Mouse (Mus musculus) neural tube, embryonic 15.5 days (tissue): ENCODE results near the gene Scgb1b2. TPM values are rescaled to one million over a fixed set of nuclear protein-coding genes. Genes with fewer than 3 reads are reported as not detected.

Experiments
- ATAC-seq: fragments of 200-750 bp; cut with Nextera tagmentation; 2 replicates; pipeline ENCODE4 v1.8.0; 2017; ENCODE audit warnings: mild to moderate bottlenecking, moderate TSS enrichment, moderate library complexity; ENCODE audit not compliant: low FRiP score
- H3K27ac ChIP-seq: fragments of 300-500 bp; sonication (generic); replicated peaks from 2 replicates; pipeline ENCODE4 v1.5.1; 2015; ENCODE audit warnings: mild to moderate bottlenecking, inconsistent platforms
- H3K27me3 ChIP-seq: fragments of 300-500 bp; sonication (generic); replicated peaks from 2 replicates; pipeline ENCODE4 v1.6.1; 2015; ENCODE audit warnings: inconsistent platforms
- H3K36me3 ChIP-seq: fragments of 300-500 bp; sonication (generic); 2 replicates; pipeline ENCODE4 v1.6.1; 2015; ENCODE audit warnings: inconsistent platforms
- H3K4me1 ChIP-seq: fragments of 300-500 bp; sonication (generic); 2 replicates; pipeline ENCODE4 v1.6.1; 2015; ENCODE audit warnings: inconsistent platforms
- H3K4me2 ChIP-seq: fragments of 300-500 bp; sonication (generic); 2 replicates; pipeline ENCODE4 v1.6.1; 2015; ENCODE audit warnings: inconsistent platforms, mild to moderate bottlenecking, moderate library complexity
- H3K4me3 ChIP-seq: fragments of 300-500 bp; sonication (generic); replicated peaks from 2 replicates; pipeline ENCODE4 v1.5.1; 2015; ENCODE audit warnings: mild to moderate bottlenecking, inconsistent platforms
- H3K9ac ChIP-seq: fragments of 300-500 bp; sonication (generic); replicated peaks from 2 replicates; pipeline ENCODE4 v1.6.1; 2015; ENCODE audit warnings: mild to moderate bottlenecking, inconsistent platforms
- H3K9me3 ChIP-seq: fragments of 300-500 bp; sonication (generic); replicated peaks from 2 replicates; pipeline ENCODE4 v1.6.1; 2016; ENCODE audit warnings: inconsistent platforms
- WGBS: fragments of 180-500 bp; shearing (Covaris S2); methylation state at CpG from one replicate; pipeline ENCODE4 v1.1.7; 2015; ENCODE audit warnings: mixed read lengths; 5-methylcytosine and 5-hydroxymethylcytosine counted together
- polyA plus RNA-seq: library from polyadenylated mRNA; unstranded; fragments of >200 nt; fragmentation: Nextera tagmentation; extraction: Ambion mirVana; gene quantifications from 2 replicates; pipeline ENCODE4 v1.2.1, GENCODE M21; 2015

The Scgb1b2 gene
- not detected in 2 replicates for polyA plus RNA-seq

GRCm38 (mm10) chr7:31291721-31292120 lies at the start of gene Scgb1b2:
TSS of gene Scgb1b2 (minus strand) at chr7:31291821.
- Histone ChIP-seq H3K36me3 (no peaks in the 10 kb centered on the region), H3K9ac (no peak within 1 kb of the TSS), H3K4me3 (no peak within 1 kb of the TSS), H3K9me3 (0 out of 2 replicates have a peak, but pooled peaks cover 11% of the 10 kb centered on the region), H3K4me2 (no peak within 1 kb of the TSS), H3K27ac (no peak within 1 kb of the TSS), H3K27me3 (no peaks in the 10 kb centered on the region), H3K4me1 (no peaks in the 10 kb centered on the region)
- 88% methylated on average over 3 of the region's 3 CpGs for WGBS
- ATAC-seq, result no peak

- no peak for ATAC-seq
- no peaks in the 10 kb centered on the region for H3K27me3 ChIP-seq
- H3K27ac ChIP-seq, result no peak within 1 kb of the TSS
- H3K9ac ChIP-seq, result no peak within 1 kb of the TSS
- no peak within 1 kb of the TSS for H3K4me2 ChIP-seq
- H3K4me3 ChIP-seq, result no peak within 1 kb of the TSS
- no peaks in the 10 kb centered on the region for H3K4me1 ChIP-seq
- WGBS, result 84% methylated on average over 5 of the region's 5 CpGs
- no peaks in the 10 kb centered on the region for H3K36me3 ChIP-seq
- H3K9me3 ChIP-seq, result peaks cover 11% of the 10 kb centered on the region; the same call in 1 of the 2 replicates
Observed at GRCm38 (mm10) chr7:31290208-31290607, 1.4 kb downstream of the Scgb1b2 start, which contains the start of gene Scgb2b2. TSS of gene Scgb2b2 (plus strand) at chr7:31290508.

Other genes with a start within 250 kb of the Scgb1b2 start
- 22.2 and 27.8 TPM in 2 replicates for gene Fxyd5, start 249.3 kb downstream of the Scgb1b2 start, polyA plus RNA-seq
- 357 and 417 TPM in 2 replicates for gene Fxyd7, start 240.4 kb downstream of the Scgb1b2 start, polyA plus RNA-seq
- gene Fxyd1, start 234.6 kb downstream of the Scgb1b2 start, polyA plus RNA-seq, result 26.8 and 36.9 TPM in 2 replicates
- gene Lgi4, start 232.5 kb downstream of the Scgb1b2 start, polyA plus RNA-seq, result 1.3 and 1.7 TPM in 2 replicates
- gene Fxyd3, start 215.1 kb downstream of the Scgb1b2 start, polyA plus RNA-seq, result 0.79 and 14.6 TPM in 2 replicates
- gene Hpn, start 176.5 kb downstream of the Scgb1b2 start, polyA plus RNA-seq, result 0.50 and 4.0 TPM in 2 replicates
- gene Scn1b, start 164.8 kb downstream of the Scgb1b2 start, polyA plus RNA-seq, result 21.1 and 24.8 TPM in 2 replicates
- gene Gramd1a, start 135.9 kb downstream of the Scgb1b2 start, polyA plus RNA-seq, result 174 and 212 TPM in 2 replicates
- gene Scgb2b2, start 1.3 kb downstream of the Scgb1b2 start, polyA plus RNA-seq, result not detected in 2 replicates
- not detected in 2 replicates for gene Scgb2b3, start 70.3 kb upstream of the Scgb1b2 start, polyA plus RNA-seq
- not detected in 2 replicates for gene Scgb1b3, start 83.8 kb upstream of the Scgb1b2 start, polyA plus RNA-seq